Mouse (Mus musculus) layer of hippocampus, postnatal 36 days (tissue): ENCODE measurements around the gene Opa1. TPM values are rescaled to one million over a fixed set of nuclear protein-coding genes. Genes with fewer than 3 reads are reported as not detected.

ENCODE experiments used
- DNase-seq, 2 experiments: peaks; one replicate each; pipeline ENCODE4 v3.0.0; 2022
- total RNA-seq, 2 experiments: library from RNA; stranded (reverse); gene quantifications; 2 replicates each; pipeline ENCODE4 v1.2.3; 2021

The Opa1 gene
- total RNA-seq, 2 experiments from 2014 or later: 104 TPM

DNA sequence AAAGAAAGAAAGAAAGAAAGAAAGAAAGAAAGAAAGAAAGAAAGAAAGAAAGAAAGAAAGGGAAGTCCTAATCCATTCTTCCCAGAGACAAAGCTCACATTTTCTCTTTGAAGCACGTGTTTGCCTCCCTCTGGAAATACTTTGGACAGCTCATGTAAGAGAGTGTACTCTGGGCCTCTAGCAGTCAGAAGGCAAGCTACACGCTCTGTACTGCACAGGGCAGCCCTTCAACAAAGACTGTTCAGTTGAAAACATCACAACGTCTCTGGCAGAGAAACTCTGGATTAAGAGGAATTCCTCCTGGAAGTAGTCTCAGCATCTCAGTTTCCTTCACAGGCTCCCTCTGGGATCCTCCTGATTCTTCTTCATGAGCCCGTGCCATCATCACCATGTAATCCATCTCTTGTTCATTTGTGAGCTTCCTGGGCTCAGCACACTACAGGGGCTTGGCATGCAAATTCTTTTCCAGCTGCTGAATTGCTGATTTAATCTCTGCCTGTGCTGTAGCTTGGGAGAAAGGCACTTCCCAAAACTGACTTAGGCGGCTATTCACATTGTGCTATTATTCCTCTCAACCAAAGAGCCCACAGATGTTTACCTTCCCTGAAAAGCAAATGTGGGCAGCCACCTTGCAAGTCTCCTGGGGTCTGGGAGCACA, 114.0 kb downstream of the Opa1 start:
- no peak for DNase-seq

- no peak for DNase-seq
These were observed 114.8 kb downstream of the Opa1 start for GRCm38 (mm10) chr16:29693791-29694419.

- no peak for DNase-seq
These were observed 115.4 kb downstream of the Opa1 start for GRCm38 (mm10) chr16:29694420-29694959.

Other genes starting within 250 kb of the Opa1 start
- 10 to 100 TPM; 10.1 to 10.5 TPM for gene Atp13a5, start 200.6 kb upstream of the Opa1 start, total RNA-seq
- gene Atp13a4, start 34.5 kb upstream of the Opa1 start, total RNA-seq: 10 to 100 TPM; 14.4 to 15.8 TPM